ENCODE assay signal across 22 mouse cellular contexts in genomic region chr17:62529911-62530310, GRCm38 (mm10).
"Had no signal": no experiment of that assay in that cellular context is flagged by ENCODE, and none has a peak within 500 bp of the region (broad histone marks: within the 10 kb centered on the region; RNA-seq: fewer than 3 reads in every experiment).

No protein-coding gene starts in this region.

- H3K4me1 ChIP-seq: kidney, embryonic 15.5 days; limb, embryonic 12.5 days; limb, embryonic 15.5 days; liver, embryonic 13.5 days; midbrain, embryonic 12.5 days; midbrain, embryonic 15.5 days; neural tube, embryonic 13.5 days; stomach, embryonic 15.5 days had no signal

- H3K27ac ChIP-seq: kidney, embryonic 15.5 days; layer of hippocampus, adult 2 months; limb, embryonic 12.5 days; limb, embryonic 15.5 days; liver, embryonic 13.5 days; macrophage; midbrain, embryonic 12.5 days; midbrain, embryonic 15.5 days; neural tube, embryonic 13.5 days; stomach, embryonic 15.5 days had no signal

- ATAC-seq: intestine, postnatal 0 days; midbrain, embryonic 15.5 days had no signal

- H3K27me3 ChIP-seq: kidney, embryonic 15.5 days; limb, embryonic 15.5 days; liver, embryonic 13.5 days; midbrain, embryonic 12.5 days; midbrain, embryonic 15.5 days; neural tube, embryonic 13.5 days; stomach, embryonic 15.5 days had no signal

- H3K4me3 ChIP-seq: kidney, embryonic 15.5 days; layer of hippocampus, adult 2 months; limb, embryonic 12.5 days; limb, embryonic 15.5 days; liver, embryonic 13.5 days; midbrain, embryonic 12.5 days; midbrain, embryonic 15.5 days; myocyte; neural tube, embryonic 13.5 days; stomach, embryonic 15.5 days had no signal

- DNase-seq: kidney, adult 8-10 months; kidney, postnatal 10 days; kidney, postnatal 36 days; liver, embryonic 13.5 days; lung, adult 2 months; lung, postnatal 14 days; retina, postnatal 1 day; right cerebral cortex, postnatal 25 days; spleen, adult 18-20 months; thymus, adult 18-20 months; thymus, postnatal 36 days had no signal

- H3K9me3 ChIP-seq: kidney, embryonic 15.5 days; limb, embryonic 12.5 days; limb, embryonic 15.5 days; liver, embryonic 13.5 days; midbrain, embryonic 12.5 days; midbrain, embryonic 15.5 days; neural tube, embryonic 13.5 days; stomach, embryonic 15.5 days had no signal

- H3K36me3 ChIP-seq: kidney, embryonic 15.5 days; limb, embryonic 12.5 days; limb, embryonic 15.5 days; liver, embryonic 13.5 days; midbrain, embryonic 12.5 days; midbrain, embryonic 15.5 days; neural tube, embryonic 13.5 days; stomach, embryonic 15.5 days had no signal
